Mouse (Mus musculus) heart, postnatal 0 days (tissue): ENCODE data around the gene Hspb11. TPM values are rescaled to one million over a fixed set of nuclear protein-coding genes. Genes with fewer than 3 reads are reported as not detected.

ENCODE experiments used
- ATAC-seq: fragments of 200-750 bp; cut with Nextera tagmentation; 2 replicates; pipeline ENCODE4 v1.8.0; 2017; ENCODE audit warnings: low read depth, moderate number of reproducible peaks, moderate library complexity; ENCODE audit not compliant: insufficient read depth
- DNase-seq: peaks from one replicate; pipeline ENCODE4 v3.0.0-alpha.2; 2016; ENCODE audit warnings: low spot score
- H3K27ac ChIP-seq: fragments of 300-500 bp; sonication (generic); 2 replicates; pipeline ENCODE4 v1.5.1; 2014; ENCODE audit warnings: low read depth, mild to moderate bottlenecking
- H3K27me3 ChIP-seq: fragments of 300-500 bp; sonication (generic); 2 replicates; pipeline ENCODE4 v1.6.1; 2014; ENCODE audit warnings: low read length, mixed read lengths; ENCODE audit not compliant: control insufficient read depth, insufficient read depth
- H3K36me3 ChIP-seq: fragments of 300-500 bp; sonication (generic); replicated peaks from 2 replicates; pipeline ENCODE4 v1.6.1; 2014; ENCODE audit warnings: low read length, mixed read lengths; ENCODE audit not compliant: control insufficient read depth, insufficient read depth
- H3K4me1 ChIP-seq: fragments of 300-500 bp; sonication (generic); 2 replicates; pipeline ENCODE4 v1.6.1; 2014; ENCODE audit warnings: antibody characterized with exemption; ENCODE audit not compliant: control insufficient read depth, insufficient read depth
- H3K4me2 ChIP-seq: fragments of 300-500 bp; sonication (generic); 2 replicates; pipeline ENCODE4 v1.6.1; 2014; ENCODE audit warnings: low read depth, mild to moderate bottlenecking, low read length, moderate library complexity
- H3K4me3 ChIP-seq: fragments of 300-500 bp; sonication (generic); 2 replicates; pipeline ENCODE4 v1.5.1; 2014; ENCODE audit warnings: low read depth, low read length
- H3K9ac ChIP-seq: fragments of 300-500 bp; sonication (generic); replicated peaks from 2 replicates; pipeline ENCODE4 v1.6.1; 2014; ENCODE audit warnings: low read depth, low read length, mixed read lengths
- H3K9me3 ChIP-seq: fragments of 300-500 bp; sonication (generic); replicated peaks from 2 replicates; pipeline ENCODE4 v1.6.1; 2016; ENCODE audit warnings: low read length; ENCODE audit not compliant: control insufficient read depth
- CTCF ChIP-seq: IDR thresholded peaks from 2 replicates; pipeline ENCODE4 v1.5.1; 2016; ENCODE audit warnings: antibody characterized with exemption, control low read depth, low read depth
- EP300 ChIP-seq: IDR thresholded peaks from 2 replicates; pipeline ENCODE4 v1.6.1; 2016; ENCODE audit warnings: antibody characterized with exemption, low read depth
- WGBS: fragments of 180-500 bp; shearing (Covaris S2); extraction: QIAGEN DNeasy Blood & Tissue Kit; methylation state at CpG from one replicate; pipeline ENCODE4 v1.1.7; 2014; 5-methylcytosine and 5-hydroxymethylcytosine counted together
- polyA plus RNA-seq: library from polyadenylated mRNA; unstranded; fragments of >200 nt; fragmentation: Nextera tagmentation; extraction: Ambion mirVana; gene quantifications from 2 replicates; pipeline ENCODE4 v1.2.1, GENCODE M21; 2015
- total RNA-seq: library from RNA; depleted of rRNA; stranded (reverse); fragments of >200 nt; gene quantifications from 2 replicates; pipeline ENCODE4 v1.2.3, GENCODE M21; 2014; ENCODE audit warnings: low replicate concordance

Gene Hspb11
- total and polyA plus RNA-seq, 2 experiments from 2014 or later, result 35.0 to 37.5 TPM

- DNase-seq (no peak), ATAC-seq (no peak)
- H3K9ac ChIP-seq, result no peak overlapping the region
- 0 out of 2 replicates have a peak, but pooled peaks cover 7% of the 10 kb centered on the region for H3K36me3 ChIP-seq
- WGBS, result 79% methylated on average over 5 of the region's 5 CpGs
- H3K27me3 ChIP-seq, result peaks cover 69% of the 10 kb centered on the region
- no peak overlapping the region for H3K4me2 ChIP-seq
- H3K4me3 ChIP-seq, result no peak overlapping the region
- H3K27ac ChIP-seq, result no peak overlapping the region
- TF ChIP-seq CTCF, result no peak
- TF ChIP-seq EP300, result no peak
- H3K4me1 ChIP-seq, result no peaks in the 10 kb centered on the region
- H3K9me3 ChIP-seq, result no peaks in the 10 kb centered on the region
Measured at GRCm38 (mm10) chr4:107211936-107212335, 41.5 kb upstream of the Hspb11 start.

- no peak overlapping the region for H3K4me2 ChIP-seq
- no peak overlapping the region for H3K27ac ChIP-seq
- no peak overlapping the region for H3K4me3 ChIP-seq
- H3K4me1 ChIP-seq, result no peaks in the 10 kb centered on the region
- 67% methylated on average over 12 of the region's 12 CpGs for WGBS
- ATAC-seq (no peak), DNase-seq (no peak)
- peaks cover 70% of the 10 kb centered on the region for H3K27me3 ChIP-seq
- no peak overlapping the region for H3K9ac ChIP-seq
- no peaks in the 10 kb centered on the region for H3K9me3 ChIP-seq
- no peaks in the 10 kb centered on the region for H3K36me3 ChIP-seq
- TF ChIP-seq CTCF (no peak), EP300 (no peak)
Measured at GRCm38 (mm10) chr4:107213279-107214011, 39.9 kb upstream of the Hspb11 start.

- Histone ChIP-seq H3K36me3 (no peaks in the 10 kb centered on the region), H3K4me2 (no peak overlapping the region), H3K4me1 (no peaks in the 10 kb centered on the region), H3K9ac (no peak overlapping the region), H3K27me3 (peaks cover 63% of the 10 kb centered on the region), H3K9me3 (no peaks in the 10 kb centered on the region), H3K27ac (no peak overlapping the region), H3K4me3 (no peak overlapping the region)
- TF ChIP-seq CTCF (no peak), EP300 (no peak)
- ATAC-seq (no peak), DNase-seq (no peak)
- 57% methylated on average over 9 of the region's 9 CpGs for WGBS
Measured at GRCm38 (mm10) chr4:107217574-107217973, 35.8 kb upstream of the Hspb11 start.

GRCm38 (mm10) chr4:107221524-107221923, 31.9 kb upstream of the Hspb11 start:
- Histone ChIP-seq H3K4me1 (no peaks in the 10 kb centered on the region), H3K27ac (no peak overlapping the region), H3K27me3 (peaks cover 28% of the 10 kb centered on the region), H3K36me3 (no peaks in the 10 kb centered on the region), H3K4me3 (no peak overlapping the region), H3K9me3 (no peaks in the 10 kb centered on the region), H3K9ac (no peak overlapping the region), H3K4me2 (no peak overlapping the region)
- TF ChIP-seq CTCF (no peak), EP300 (no peak)
- WGBS, result 74% methylated on average over 5 of the region's 5 CpGs
- no peak for ATAC-seq
- no peak for DNase-seq

GRCm38 (mm10) chr4:107223225-107224204, 29.9 kb upstream of the Hspb11 start:
- peak; percentile 32 for DNase-seq
- Histone ChIP-seq H3K27me3 (peaks cover 13% of the 10 kb centered on the region), H3K9ac (no peak overlapping the region), H3K27ac (no peak overlapping the region), H3K4me3 (no peak overlapping the region), H3K4me2 (no peak overlapping the region), H3K4me1 (no peaks in the 10 kb centered on the region), H3K9me3 (no peaks in the 10 kb centered on the region), H3K36me3 (no peaks in the 10 kb centered on the region)
- peak; percentile 83 for ATAC-seq
- TF ChIP-seq CTCF, result no peak
- TF ChIP-seq EP300, result no peak
- 73% methylated on average over 11 of the region's 11 CpGs for WGBS
